Mouse (Mus musculus): ENCODE results near the gene Sars2. TPM values are rescaled to one million over a fixed set of nuclear protein-coding genes. Genes with fewer than 3 reads are reported as not detected.

The Sars2 gene
- polyA plus RNA-seq, 1 experiment from 2014 or later: 8.5 TPM

- 75% methylated on average over 2 of the region's 2 CpGs for WGBS (ENCODE audit: insufficient replicate concordance)
Measured at GRCm38 (mm10) chr7:28715598-28715997, 26.2 kb upstream of the Sars2 start.

GRCm38 (mm10) chr7:28716590-28717281 is 25.1 kb upstream of the Sars2 start, which contains the start of gene Fbxo17:
Fbxo17 (plus strand) TSS chr7:28716804.
- peaks cover 4% of the 10 kb centered on the region; the same call in 1 of the 2 replicates for H3K4me1 ChIP-seq (ENCODE audit: insufficient read depth)
- H3K27ac ChIP-seq (ENCODE audit: low read depth): no peak within 1 kb of the TSS
- peak within 1 kb of the TSS; percentile 70 for H3K9ac ChIP-seq (replicated peaks)
- peak within 1 kb of the TSS; percentile 47 for H3K4me3 ChIP-seq (ENCODE audit: low read depth, low read length)
- H3K9me3 ChIP-seq (ENCODE audit: low read length): no peaks in the 10 kb centered on the region
- WGBS (ENCODE audit: insufficient replicate concordance): 7% methylated on average over 36 of the region's 36 CpGs
- DNase-seq: peak; percentile 72
- TF ChIP-seq EP300 (IDR thresholded peaks at IDR 0.05; ENCODE audit: low read depth) (no peak), CTCF (IDR thresholded peaks at IDR 0.05; ENCODE audit: low read depth) (peak; percentile 22; the same call in 1 of the 2 replicates)
- H3K4me2 ChIP-seq (ENCODE audit: low read depth, low read length): peak within 1 kb of the TSS; percentile 76
- peak; percentile 87 for ATAC-seq
- H3K36me3 ChIP-seq (replicated peaks; ENCODE audit: insufficient read depth, low read length): no peaks in the 10 kb centered on the region
- no peaks in the 10 kb centered on the region for H3K27me3 ChIP-seq (ENCODE audit: insufficient read depth, low read length)

More at GRCm38 (mm10) chr7:28715598-28715997, 26.2 kb upstream of the Sars2 start:
- ATAC-seq: no peak
- DNase-seq: no peak
- TF ChIP-seq EP300 (IDR thresholded peaks at IDR 0.05; ENCODE audit: low read depth): no peak
- TF ChIP-seq CTCF (IDR thresholded peaks at IDR 0.05; ENCODE audit: low read depth): peak; percentile 25
- no peaks in the 10 kb centered on the region for H3K36me3 ChIP-seq (replicated peaks; ENCODE audit: insufficient read depth, low read length)
- no peaks in the 10 kb centered on the region for H3K9me3 ChIP-seq (ENCODE audit: low read length)
- no peak overlapping the region for H3K27ac ChIP-seq (ENCODE audit: low read depth)
- no peak overlapping the region for H3K4me2 ChIP-seq (ENCODE audit: low read depth, low read length)
- peaks cover 4% of the 10 kb centered on the region; the same call in 1 of the 2 replicates for H3K4me1 ChIP-seq (ENCODE audit: insufficient read depth)
- no peak overlapping the region for H3K9ac ChIP-seq (replicated peaks)
- no peaks in the 10 kb centered on the region for H3K27me3 ChIP-seq (ENCODE audit: insufficient read depth, low read length)
- H3K4me3 ChIP-seq (ENCODE audit: low read depth, low read length): no peak overlapping the region

- H3K27ac ChIP-seq (ENCODE audit: low read depth): no peak overlapping the region
- 81% methylated on average over 10 of the region's 10 CpGs for WGBS (ENCODE audit: insufficient replicate concordance)
- TF ChIP-seq CTCF (IDR thresholded peaks at IDR 0.05; ENCODE audit: low read depth): no peak
- no peak for TF ChIP-seq EP300 (IDR thresholded peaks at IDR 0.05; ENCODE audit: low read depth)
- H3K9ac ChIP-seq (replicated peaks): no peak overlapping the region
- H3K4me2 ChIP-seq (ENCODE audit: low read depth, low read length): no peak overlapping the region
- H3K4me1 ChIP-seq (ENCODE audit: insufficient read depth): peaks cover 4% of the 10 kb centered on the region; the same call in 1 of the 2 replicates
- H3K27me3 ChIP-seq (ENCODE audit: insufficient read depth, low read length): no peaks in the 10 kb centered on the region
- H3K36me3 ChIP-seq (replicated peaks; ENCODE audit: insufficient read depth, low read length): no peaks in the 10 kb centered on the region
- no peak for DNase-seq
- no peak overlapping the region for H3K4me3 ChIP-seq (ENCODE audit: low read depth, low read length)
- ATAC-seq: no peak
- no peaks in the 10 kb centered on the region for H3K9me3 ChIP-seq (ENCODE audit: low read length)
Measured at GRCm38 (mm10) chr7:28717726-28718125, 24.1 kb upstream of the Sars2 start.

GRCm38 (mm10) chr7:28719159-28719558 is 22.6 kb upstream of the Sars2 start:
- no peaks in the 10 kb centered on the region for H3K36me3 ChIP-seq (replicated peaks; ENCODE audit: insufficient read depth, low read length)
- TF ChIP-seq CTCF (IDR thresholded peaks at IDR 0.05; ENCODE audit: low read depth) (no peak), EP300 (IDR thresholded peaks at IDR 0.05; ENCODE audit: low read depth) (no peak)
- DNase-seq (no peak), ATAC-seq (no peak)
- H3K4me2 ChIP-seq (ENCODE audit: low read depth, low read length): no peak overlapping the region
- H3K27ac ChIP-seq (ENCODE audit: low read depth): no peak overlapping the region
- 62% methylated on average over 4 of the region's 4 CpGs for WGBS (ENCODE audit: insufficient replicate concordance)
- H3K4me1 ChIP-seq (ENCODE audit: insufficient read depth): peaks cover 4% of the 10 kb centered on the region; the same call in 1 of the 2 replicates
- H3K9me3 ChIP-seq (ENCODE audit: low read length): no peaks in the 10 kb centered on the region
- no peak overlapping the region for H3K9ac ChIP-seq (replicated peaks)
- no peaks in the 10 kb centered on the region for H3K27me3 ChIP-seq (ENCODE audit: insufficient read depth, low read length)
- H3K4me3 ChIP-seq (ENCODE audit: low read depth, low read length): no peak overlapping the region

GRCm38 (mm10) chr7:28719650-28720049 is 22.1 kb upstream of the Sars2 start:
- Histone ChIP-seq H3K4me3 (ENCODE audit: low read depth, low read length) (no peak overlapping the region), H3K27me3 (ENCODE audit: insufficient read depth, low read length) (no peaks in the 10 kb centered on the region), H3K4me2 (ENCODE audit: low read depth, low read length) (no peak overlapping the region), H3K27ac (ENCODE audit: low read depth) (no peak overlapping the region), H3K9me3 (ENCODE audit: low read length) (no peaks in the 10 kb centered on the region; the same call in 1 of the 2 replicates), H3K9ac (replicated peaks) (no peak overlapping the region), H3K36me3 (replicated peaks; ENCODE audit: insufficient read depth, low read length) (no peaks in the 10 kb centered on the region), H3K4me1 (ENCODE audit: insufficient read depth) (peaks cover 4% of the 10 kb centered on the region; the same call in 1 of the 2 replicates)
- no peak for ATAC-seq
- no peak for DNase-seq
- 63% methylated on average over 2 of the region's 2 CpGs for WGBS (ENCODE audit: insufficient replicate concordance)
- TF ChIP-seq CTCF (IDR thresholded peaks at IDR 0.05; ENCODE audit: low read depth) (no peak), EP300 (IDR thresholded peaks at IDR 0.05; ENCODE audit: low read depth) (no peak)

- Histone ChIP-seq H3K27me3 (ENCODE audit: insufficient read depth, low read length) (no peaks in the 10 kb centered on the region), H3K4me1 (ENCODE audit: insufficient read depth) (peaks cover 4% of the 10 kb centered on the region; the same call in 1 of the 2 replicates), H3K27ac (ENCODE audit: low read depth) (no peak overlapping the region), H3K4me3 (ENCODE audit: low read depth, low read length) (no peak overlapping the region), H3K9me3 (ENCODE audit: low read length) (no peaks in the 10 kb centered on the region; the same call in 1 of the 2 replicates), H3K9ac (replicated peaks) (no peak overlapping the region), H3K36me3 (replicated peaks; ENCODE audit: insufficient read depth, low read length) (0 out of 2 replicates have a peak, but pooled peaks cover 2% of the 10 kb centered on the region), H3K4me2 (ENCODE audit: low read depth, low read length) (no peak overlapping the region)
- 79% methylated on average over 3 of the region's 3 CpGs for WGBS (ENCODE audit: insufficient replicate concordance)
- no peak for ATAC-seq
- TF ChIP-seq CTCF (IDR thresholded peaks at IDR 0.05; ENCODE audit: low read depth): no peak
- DNase-seq: no peak
Measured at GRCm38 (mm10) chr7:28720753-28721537, 20.8 kb upstream of the Sars2 start.

Data from liver, postnatal 0 days (tissue).